Mouse (Mus musculus) E14TG2a.4 (cell line): Measurements from ENCODE around the gene Dhrs3.

Experiments used
- CTCF ChIP-seq: conservative IDR thresholded peaks from 2 replicates; pipeline ENCODE4 v1.5.1; 2014; ENCODE audit warnings: low read length
- NANOG ChIP-seq: IDR thresholded peaks from 2 replicates; pipeline ENCODE4 v1.6.1; 2014; ENCODE audit warnings: borderline replicate concordance, low read length, mixed read lengths

- TF ChIP-seq CTCF (no peak), NANOG (no peak)
Measured at GRCm38 (mm10) chr4:144917101-144917500, 24.5 kb downstream of the Dhrs3 start.
